Mouse (Mus musculus) 3T3-L1 (cell line): ENCODE data around the gene Wwox.

ENCODE experiments used
- DNase-seq: peaks from one replicate; pipeline ENCODE4 v3.0.0-alpha.2; 2015; ENCODE audit warnings: low read depth, low spot score

Wwox gene

GRCm38 (mm10) chr8:114468526-114469207 is 29.2 kb downstream of the Wwox start:
- no peak for DNase-seq

- no peak for DNase-seq
Measured at GRCm38 (mm10) chr8:114469208-114469590, 29.7 kb downstream of the Wwox start.

- DNase-seq, result no peak
Measured at GRCm38 (mm10) chr8:114473546-114473945, 34.1 kb downstream of the Wwox start.

- DNase-seq, result no peak
Measured at GRCm38 (mm10) chr8:114476919-114477318, 37.5 kb downstream of the Wwox start.

- DNase-seq, result no peak
Measured at GRCm38 (mm10) chr8:114477790-114478189, 38.3 kb downstream of the Wwox start.

GRCm38 (mm10) chr8:114479749-114480148 is 40.3 kb downstream of the Wwox start:
- no peak for DNase-seq

GRCm38 (mm10) chr8:114491662-114492160 is 52.3 kb downstream of the Wwox start:
- DNase-seq, result no peak

GRCm38 (mm10) chr8:114499448-114500144 is 60.1 kb downstream of the Wwox start:
- DNase-seq, result no peak

GRCm38 (mm10) chr8:114501906-114502305 is 62.5 kb downstream of the Wwox start:
- DNase-seq, result no peak

GRCm38 (mm10) chr8:114503196-114503595 is 63.7 kb downstream of the Wwox start:
- DNase-seq, result no peak

GRCm38 (mm10) chr8:114504889-114505288 is 65.4 kb downstream of the Wwox start:
- no peak for DNase-seq

GRCm38 (mm10) chr8:114505351-114506347 is 66.2 kb downstream of the Wwox start:
- DNase-seq, result no peak

GRCm38 (mm10) chr8:114507404-114507803 is 67.9 kb downstream of the Wwox start:
- DNase-seq, result no peak

- no peak for DNase-seq
Measured at GRCm38 (mm10) chr8:114510226-114510625, 70.8 kb downstream of the Wwox start.

GRCm38 (mm10) chr8:114512075-114512935 is 72.8 kb downstream of the Wwox start:
- DNase-seq, result no peak

- no peak for DNase-seq
Measured at GRCm38 (mm10) chr8:114514692-114515091, 75.2 kb downstream of the Wwox start.

GRCm38 (mm10) chr8:114523061-114523460 is 83.6 kb downstream of the Wwox start:
- no peak for DNase-seq

GRCm38 (mm10) chr8:114526626-114527267 is 87.3 kb downstream of the Wwox start:
- DNase-seq, result no peak

- DNase-seq, result no peak
Measured at GRCm38 (mm10) chr8:114527648-114528221, 88.3 kb downstream of the Wwox start.

GRCm38 (mm10) chr8:114529581-114529980 is 90.1 kb downstream of the Wwox start:
- DNase-seq, result no peak
